In the genomic region with DNA sequence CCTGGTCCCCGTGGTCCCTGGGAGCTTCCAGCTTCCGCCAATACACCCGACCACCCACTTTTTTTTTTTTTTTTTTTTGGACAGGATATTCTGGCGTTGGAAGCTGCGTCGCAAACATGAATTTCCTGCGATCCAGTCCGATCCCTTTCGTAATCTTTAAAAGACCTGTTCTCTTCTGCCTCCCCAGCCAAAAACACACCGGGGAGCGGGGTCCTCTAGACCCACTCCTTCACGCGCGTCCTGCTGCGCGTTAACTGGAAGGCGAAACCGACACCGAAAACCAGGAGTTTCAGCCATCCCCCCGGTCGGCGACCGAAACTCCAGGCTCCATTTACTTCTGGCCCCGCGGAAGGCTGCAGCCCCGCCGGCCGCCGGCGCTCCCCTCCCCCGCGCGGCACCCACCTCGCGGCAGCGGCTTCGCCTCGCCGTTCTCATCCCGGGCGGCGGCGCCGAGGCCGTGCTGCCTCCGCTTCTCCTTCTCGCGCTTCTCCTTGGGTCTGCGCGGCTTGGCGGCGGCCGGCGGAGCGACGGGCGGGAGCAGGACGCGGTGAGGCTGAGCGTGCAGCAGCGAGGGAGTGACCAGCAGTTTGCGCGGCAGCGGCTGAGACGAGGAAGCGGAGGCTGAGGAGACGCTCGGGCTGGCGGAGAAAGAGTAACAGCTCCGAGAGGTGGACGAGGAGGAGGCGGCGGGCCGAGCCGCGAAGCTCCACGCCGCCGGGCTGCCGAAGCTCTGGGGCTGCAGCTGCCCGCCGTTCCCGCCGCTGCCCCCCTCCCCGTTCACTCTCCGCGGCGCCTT, we compare ENCODE assay signal across 8 mouse cellular contexts. TPM values are rescaled to one million over a fixed set of nuclear protein-coding genes. Genes with fewer than 3 reads are reported as not detected.
DNase-seq lines count a peak whose midpoint lies in the region; ATAC-seq and TF ChIP-seq lines count a peak whose summit lies in the region.

No protein-coding gene starts in this region.

- H3K9me3 ChIP-seq in heart, embryonic 11.5 days (replicated peaks; ENCODE audit: control insufficient read depth, low read length): no peaks in the 10 kb centered on the region
- H3K9me3 ChIP-seq in lung, embryonic 14.5 days (ENCODE audit: low read depth, low read length): no peaks in the 10 kb centered on the region

- ATAC-seq in heart, embryonic 11.5 days (replicated peaks; ENCODE audit: insufficient number of reproducible peaks, low FRiP score, low TSS enrichment): peak; percentile 69
- peak; percentile 72 for ATAC-seq in lung, embryonic 14.5 days (ENCODE audit: insufficient read depth)
- peak; percentile 10; the same call in 1 of the 2 replicates for ATAC-seq in neutrophil, adult 5-6 weeks (ENCODE audit: extremely low read depth, insufficient number of reproducible peaks, low FRiP score, poor library complexity, severe bottlenecking)

- TF ChIP-seq POLR2A in embryonic fibroblast, embryonic 13.5 days (IDR thresholded peaks at IDR 0.05; ENCODE audit: low read depth, low read length): no peak
- peak; percentile 21; the same call in 1 of the 2 replicates for TF ChIP-seq POLR2A in thymus, adult 2 months (IDR thresholded peaks at IDR 0.05; ENCODE audit: control insufficient read depth, extremely low read depth, insufficient read depth, low read length, poor library complexity)

- TF ChIP-seq CTCF in embryonic fibroblast, embryonic 13.5 days (IDR thresholded peaks at IDR 0.05; ENCODE audit: borderline replicate concordance, insufficient read depth, low read length): no peak
- TF ChIP-seq CTCF in lung, embryonic 14.5 days (IDR thresholded peaks at IDR 0.05; ENCODE audit: low read depth): no peak
- no peak; the same call in 1 of the 2 replicates for TF ChIP-seq CTCF in thymus, adult 2 months (IDR thresholded peaks at IDR 0.05; ENCODE audit: borderline replicate concordance, control insufficient read depth, extremely low read depth, insufficient read depth, low read length, poor library complexity)

- H3K27me3 ChIP-seq in heart, embryonic 11.5 days (ENCODE audit: control insufficient read depth, insufficient read depth, low read length): no peaks in the 10 kb centered on the region
- H3K27me3 ChIP-seq in lung, embryonic 14.5 days (ENCODE audit: insufficient read depth, low read length): no peaks in the 10 kb centered on the region
- no peaks in the 10 kb centered on the region for H3K27me3 ChIP-seq in thymus, adult 2 months (ENCODE audit: control insufficient read depth, insufficient read depth, low read length)

- WGBS in heart, embryonic 11.5 days (ENCODE audit: insufficient replicate concordance): under 1% methylated on average over 75 of the region's 88 CpGs
- under 1% methylated on average over 81 of the region's 88 CpGs for WGBS in lung, embryonic 14.5 days
- under 1% methylated on average over 88 of the region's 88 CpGs for whole genome bisulfite sequencing in thymus, adult 2 months

- H3K36me3 ChIP-seq in heart, embryonic 11.5 days (ENCODE audit: control insufficient read depth, insufficient read depth, low read length): no peaks in the 10 kb centered on the region
- no peaks in the 10 kb centered on the region for H3K36me3 ChIP-seq in lung, embryonic 14.5 days (ENCODE audit: insufficient read depth)
- H3K36me3 ChIP-seq in thymus, adult 2 months (ENCODE audit: control insufficient read depth, insufficient read depth, low read length): no peaks in the 10 kb centered on the region

- peak overlapping the region; percentile 62 for H3K27ac ChIP-seq in embryonic fibroblast, embryonic 13.5 days (ENCODE audit: insufficient read depth, low read length)
- H3K27ac ChIP-seq in heart, embryonic 11.5 days (ENCODE audit: low read depth, low read length): peak overlapping the region; percentile 98
- peak overlapping the region; percentile 98 for H3K27ac ChIP-seq in lung, embryonic 14.5 days (ENCODE audit: low read depth)
- H3K27ac ChIP-seq in thymus, adult 2 months (ENCODE audit: control insufficient read depth, insufficient read depth, low read length): peak overlapping the region; percentile 67

- peaks cover 2% of the 10 kb centered on the region for H3K4me1 ChIP-seq in embryonic fibroblast, embryonic 13.5 days (ENCODE audit: control insufficient read depth, insufficient read depth, low read length)
- peaks cover 7% of the 10 kb centered on the region for H3K4me1 ChIP-seq in heart, embryonic 11.5 days (ENCODE audit: control insufficient read depth, insufficient read depth, low read length)
- peaks cover 10% of the 10 kb centered on the region; the same call in 1 of the 2 replicates for H3K4me1 ChIP-seq in lung, embryonic 14.5 days (ENCODE audit: insufficient read depth)
- peaks cover 23% of the 10 kb centered on the region for H3K4me1 ChIP-seq in thymus, adult 2 months (replicated peaks; ENCODE audit: control insufficient read depth, insufficient read depth, low read length)

- H3K9ac ChIP-seq in heart, embryonic 11.5 days (ENCODE audit: low read depth, low read length): peak overlapping the region; percentile 97
- H3K9ac ChIP-seq in lung, embryonic 14.5 days: peak overlapping the region; percentile 94

- H3K4me3 ChIP-seq in embryonic fibroblast, embryonic 13.5 days (ENCODE audit: insufficient read depth, low read length): peak overlapping the region; percentile 95
- peak overlapping the region; percentile 99 for H3K4me3 ChIP-seq in heart, embryonic 11.5 days (ENCODE audit: low read depth, low read length)
- peak overlapping the region; percentile 93 for H3K4me3 ChIP-seq in lung, embryonic 14.5 days (ENCODE audit: low read depth, low read length)
- peak overlapping the region; percentile 87 for H3K4me3 ChIP-seq in thymus, adult 2 months (ENCODE audit: control insufficient read depth, insufficient read depth, low read length)

- peak; percentile 67 for DNase-seq in 3T3-L1 (ENCODE audit: low read depth, low spot score)
- DNase-seq in Muller cell, postnatal 12 days (ENCODE audit: inconsistent ontology term): peak; percentile 72
- DNase-seq in kidney, postnatal 14 days: peak; percentile 66
- DNase-seq in lung, embryonic 14.5 days: peak; percentile 76
- peak; percentile 59 for DNase-seq in thymus, adult 2 months

- H3K4me2 ChIP-seq in heart, embryonic 11.5 days: peak overlapping the region; percentile 71
- peak overlapping the region; percentile 73 for H3K4me2 ChIP-seq in lung, embryonic 14.5 days

RNA-seq across cellular contexts. Expression of a gene that starts 5.1 kb away (rescaled TPM):
- polyA plus RNA-seq in embryonic fibroblast, embryonic 13.5 days (2011; ENCODE audit: insufficient read length, low read depth, missing spikeins): 8.8 and 9.3 TPM in 2 replicates
- polyA plus RNA-seq in heart, embryonic 11.5 days (2014; fragmentation: Nextera tagmentation; extraction: Ambion mirVana): 5.9 and 8.4 TPM in 2 replicates
- polyA plus RNA-seq in lung, embryonic 14.5 days (2014; fragmentation: Nextera tagmentation; extraction: Ambion mirVana): 6.8 and 9.0 TPM in 2 replicates
- 50.3 and 62.8 TPM in 2 replicates for total RNA-seq in neutrophil, adult 5-6 weeks (2017)
- polyA plus RNA-seq in thymus, adult 2 months (2012; rRNA removed): 15.0 and 17.6 TPM in 2 replicates

Comparison
In these comparisons a context has a peak if more than half of its experiments do, and no peak if none do; other contexts are left out.
1. Peak in every context shown above with its lines: DNase-seq, ATAC-seq, H3K4me3 ChIP-seq and H3K27ac ChIP-seq.
2. ATAC-seq: peak in every context shown above with its lines; median percentile 72 in lung, embryonic 14.5 days; 69 in heart, embryonic 11.5 days; 10 in neutrophil, adult 5-6 weeks.